Mouse (Mus musculus) cerebellum, adult 9-10 months (tissue): ENCODE measurements at regions not wholly inside any gene's neighbourhood (a gene's known extent, or its start where the extent isn't known, plus 50 kb on each side); places are given as distances from the start of the nearest gene placed in this dataset.
"Not testable (repeated sequence)": the region's sequence is repeated elsewhere in the genome, so short reads cannot be mapped to it uniquely, and the experiment has no call there.

Experiments
- DNase-seq: peaks from one replicate; pipeline ENCODE4 v3.0.0; 2022

GRCm38 (mm10) chr1:184669173-184669572, 63.2 kb downstream of the Hlx start:
- not testable (repeated sequence) for DNase-seq

- no peak for DNase-seq
Measured at GRCm38 (mm10) chr1:184668428-184668827, 64.0 kb downstream of the Hlx start.

- no peak for DNase-seq
Measured at GRCm38 (mm10) chr1:184668022-184668421, 64.4 kb downstream of the Hlx start.

- DNase-seq, result no peak
Measured at GRCm38 (mm10) chr1:184665243-184665642, 67.2 kb downstream of the Hlx start.

- DNase-seq, result no peak
Measured at GRCm38 (mm10) chr1:184664098-184664375, 68.4 kb downstream of the Hlx start.

- no peak for DNase-seq
Measured at GRCm38 (mm10) chr1:184663300-184664097, 68.9 kb downstream of the Hlx start.

- DNase-seq, result no peak
Measured at GRCm38 (mm10) chr1:184650541-184651105, 81.8 kb downstream of the Hlx start.

- DNase-seq, result no peak
Measured at GRCm38 (mm10) chr1:184647920-184648540, 84.4 kb downstream of the Hlx start.

GRCm38 (mm10) chr1:184644767-184645598, 87.4 kb downstream of the Hlx start:
- DNase-seq, result no peak

GRCm38 (mm10) chr1:184630695-184631475, 101.5 kb downstream of the Hlx start:
- DNase-seq, result no peak

- DNase-seq, result no peak
Measured at GRCm38 (mm10) chr1:184629194-184629593, 103.2 kb downstream of the Hlx start.

- DNase-seq, result no peak
Measured at GRCm38 (mm10) chr1:184628566-184629168, 103.8 kb downstream of the Hlx start.

GRCm38 (mm10) chr1:184622462-184622861, 110.0 kb downstream of the Hlx start:
- DNase-seq, result no peak

GRCm38 (mm10) chr1:184621950-184622349, 110.5 kb downstream of the Hlx start:
- DNase-seq, result no peak

GRCm38 (mm10) chr1:184617853-184618454, 114.5 kb downstream of the Hlx start:
- DNase-seq, result no peak

- DNase-seq, result no peak
Measured at GRCm38 (mm10) chr1:184615991-184616390, 116.4 kb downstream of the Hlx start.

- no peak for DNase-seq
Measured at GRCm38 (mm10) chr1:184614699-184615415, 117.6 kb downstream of the Hlx start.

GRCm38 (mm10) chr1:184612880-184613279, 119.5 kb downstream of the Hlx start:
- no peak for DNase-seq

- no peak for DNase-seq
Measured at GRCm38 (mm10) chr1:184608938-184609337, 123.5 kb downstream of the Hlx start.

- DNase-seq, result no peak
Measured at GRCm38 (mm10) chr1:184608338-184608737, 124.1 kb downstream of the Hlx start.

GRCm38 (mm10) chr1:184606541-184606940, 125.9 kb downstream of the Hlx start:
- DNase-seq, result no peak
